Mouse (Mus musculus) mouse embryonic stem cell (cell line): Measurements from ENCODE around the gene Cyp4f39.

Source experiments
- in situ Hi-C, 2 experiments: fragments of 300-500 bp; cut with MboI; formaldehyde crosslinking; loops; 1 replicate in 1 of 2; 3 replicates in 1 of 2; pipeline ENCODE4 v1.14.3; 2019 to 2020; ENCODE audit warnings: low sequenced_read_pairs in 2 of 2, low pct_unique_long_range_greater_than_20kb in 1 of 2, mixed read lengths in 1 of 2; ENCODE audit not compliant: unreplicated experiment in 1 of 2

Cyp4f39 gene

GRCm38 (mm10) chr17:32521981-32522380 is 69.5 kb downstream of the Cyp4f39 start:
- in situ Hi-C loops = no loop called here

DNA sequence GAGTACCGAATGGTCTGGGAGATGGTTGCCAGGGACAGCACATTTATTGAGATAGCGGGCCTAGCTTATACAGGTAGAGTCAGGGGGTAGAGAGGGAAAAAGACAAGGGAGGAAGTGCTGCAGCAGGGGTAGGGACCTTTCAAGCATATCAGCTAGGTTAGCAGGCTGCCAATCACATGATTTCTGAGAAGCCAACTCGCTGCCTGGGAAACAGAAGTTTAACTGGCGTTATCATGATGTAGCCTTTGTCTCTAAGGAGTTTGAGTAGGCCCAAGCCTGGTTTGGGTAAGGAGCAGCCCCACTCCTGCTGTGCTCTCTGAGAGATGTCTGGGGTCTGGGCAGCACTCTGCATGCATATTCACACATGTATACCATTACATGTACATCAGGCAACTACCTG is 69.9 kb downstream of the Cyp4f39 start:
- in situ Hi-C loops = no loop called here

DNA sequence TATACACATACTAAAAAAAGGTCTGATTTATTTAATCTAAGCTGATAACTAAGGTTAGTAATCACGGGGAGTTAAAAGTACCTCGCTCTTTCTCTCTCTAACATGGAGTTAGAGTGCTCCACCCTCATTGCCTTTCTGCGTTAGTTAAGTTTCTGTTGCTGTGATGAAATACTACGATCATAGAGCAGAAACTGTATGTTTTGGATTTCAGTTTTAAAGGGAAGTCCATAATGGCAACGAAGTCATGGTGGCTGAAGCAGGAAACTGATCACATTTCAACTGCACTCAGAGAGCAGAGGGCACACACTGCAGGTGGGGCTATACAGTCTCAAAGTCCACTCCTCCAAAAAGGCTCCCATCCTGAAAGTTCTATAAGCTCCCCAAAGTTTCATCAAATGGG is 70.3 kb downstream of the Cyp4f39 start:
- in situ Hi-C loops = no loop called here

DNA sequence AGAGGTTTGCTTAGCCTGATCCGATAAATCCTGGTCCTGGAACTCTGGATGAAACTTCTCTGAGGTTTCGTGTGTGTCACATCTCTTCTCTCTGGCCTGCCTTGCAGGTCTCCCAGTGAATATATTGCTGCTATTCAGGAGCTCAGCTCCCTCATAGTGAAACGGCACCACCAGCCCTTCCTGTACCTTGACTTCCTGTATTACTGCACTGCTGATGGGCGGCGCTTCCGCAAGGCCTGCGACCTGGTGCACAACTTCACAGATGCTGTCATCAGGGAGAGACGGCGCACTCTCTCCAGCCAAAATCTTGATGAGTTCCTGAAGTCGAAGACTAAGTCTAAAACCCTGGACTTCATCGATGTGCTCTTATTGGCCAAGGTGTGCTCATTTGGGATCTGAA is 71.4 kb downstream of the Cyp4f39 start:
- in situ Hi-C loops = no loop called here

- in situ Hi-C loops = loop anchor here in 1 of 2 experiments (25.0 kb wide), 1 partner anchor 436 kb away; the partner anchor contains the start of gene Zfp472
These were observed 73.8 kb downstream of the Cyp4f39 start for GRCm38 (mm10) chr17:32526341-32526740.

- in situ Hi-C loops = loop anchor here in 1 of 2 experiments (25.0 kb wide), 1 partner anchor 435 kb away; the partner anchor contains the start of gene Zfp472
These were observed 75.2 kb downstream of the Cyp4f39 start for GRCm38 (mm10) chr17:32527748-32528147.

DNA sequence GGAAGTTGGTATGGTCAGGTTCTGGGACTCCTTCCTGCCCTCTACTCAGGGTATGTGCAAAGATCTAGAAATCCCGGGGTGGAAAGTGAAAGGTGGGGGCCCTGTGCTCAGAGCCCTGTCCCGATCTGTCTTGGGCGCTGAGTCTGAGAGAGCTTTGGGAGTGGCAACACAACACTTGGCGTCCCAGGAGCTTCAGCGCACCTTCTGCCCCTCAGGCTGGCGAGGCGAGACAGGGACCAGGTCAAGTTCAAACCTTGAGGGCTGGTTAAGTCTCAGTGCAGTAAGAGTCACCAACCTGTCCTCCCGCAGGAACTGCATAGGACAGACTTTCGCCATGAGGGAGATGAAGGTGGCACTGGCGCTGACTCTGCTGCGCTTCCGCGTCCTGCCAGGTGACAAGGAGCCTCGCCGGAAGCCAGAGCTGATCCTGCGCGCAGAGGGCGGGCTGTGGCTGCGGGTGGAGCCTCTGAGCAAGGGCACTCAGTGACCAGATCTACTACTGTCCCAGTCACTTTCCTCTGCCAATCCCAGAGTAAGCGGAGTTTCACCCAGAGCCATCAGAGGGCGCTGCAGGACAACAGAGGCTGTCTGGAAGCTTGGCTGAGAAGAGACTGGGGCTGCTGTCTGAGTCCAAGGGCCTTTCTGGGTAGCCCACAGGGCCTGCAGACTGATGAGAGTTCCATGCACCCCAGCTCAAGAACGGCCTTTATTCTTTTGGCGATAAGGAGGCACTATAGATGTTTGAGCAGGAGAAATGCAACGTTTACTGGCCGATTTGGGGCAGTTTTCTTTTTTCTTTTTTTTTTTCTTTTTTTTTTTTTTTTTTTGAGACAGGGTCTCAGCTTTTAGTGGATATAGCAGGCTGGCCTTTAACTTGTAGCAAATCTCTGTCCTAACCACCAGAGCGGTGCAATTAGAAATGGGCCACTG is 76.2 kb downstream of the Cyp4f39 start:
- in situ Hi-C loops = loop anchor here in 1 of 2 experiments (25.0 kb wide), 1 partner anchor 434 kb away; the partner anchor contains the start of gene Zfp472

GRCm38 (mm10) chr17:32532356-32532755 is 79.8 kb downstream of the Cyp4f39 start:
- in situ Hi-C loops = loop anchor here in 1 of 2 experiments (25.0 kb wide), 1 partner anchor 430 kb away; the partner anchor contains the start of gene Zfp472

- in situ Hi-C loops = loop anchor here in 1 of 2 experiments (25.0 kb wide), 1 partner anchor 428 kb away; the partner anchor contains the start of gene Zfp472
These were observed 81.5 kb downstream of the Cyp4f39 start for GRCm38 (mm10) chr17:32534068-32534467.

GRCm38 (mm10) chr17:32536051-32536866 is 83.7 kb downstream of the Cyp4f39 start, which contains the start of gene Cyp4f16:
Gene Cyp4f16 (plus strand): TSS chr17:32536558.
- in situ Hi-C loops = loop anchor here in 1 of 2 experiments (25.0 kb wide), 1 partner anchor 426 kb away; the partner anchor contains the start of gene Zfp472

- in situ Hi-C loops = loop anchor here in 1 of 2 experiments (25.0 kb wide), 1 partner anchor 425 kb away; the partner anchor contains the start of gene Zfp472
These were observed 84.3 kb downstream of the Cyp4f39 start for GRCm38 (mm10) chr17:32536867-32537250.
